Mouse (Mus musculus) gastrocnemius, adult 8-10 months (tissue): Measurements from ENCODE around the gene Col26a1. TPM values are rescaled to one million over a fixed set of nuclear protein-coding genes. Genes with fewer than 3 reads are reported as not detected.

Experiments used
- DNase-seq, 2 experiments: peaks; one replicate each; pipeline ENCODE4 v3.0.0; 2022; ENCODE audit warnings: low spot score in 2 of 2
- total RNA-seq, 4 experiments: library from RNA; stranded (reverse); gene quantifications; 2 replicates each; pipeline ENCODE4 v1.2.4; 2022

Gene Col26a1
- total RNA-seq, 4 experiments from 2014 or later, result 0.19 to 1.0 (median 0.28) TPM

DNA sequence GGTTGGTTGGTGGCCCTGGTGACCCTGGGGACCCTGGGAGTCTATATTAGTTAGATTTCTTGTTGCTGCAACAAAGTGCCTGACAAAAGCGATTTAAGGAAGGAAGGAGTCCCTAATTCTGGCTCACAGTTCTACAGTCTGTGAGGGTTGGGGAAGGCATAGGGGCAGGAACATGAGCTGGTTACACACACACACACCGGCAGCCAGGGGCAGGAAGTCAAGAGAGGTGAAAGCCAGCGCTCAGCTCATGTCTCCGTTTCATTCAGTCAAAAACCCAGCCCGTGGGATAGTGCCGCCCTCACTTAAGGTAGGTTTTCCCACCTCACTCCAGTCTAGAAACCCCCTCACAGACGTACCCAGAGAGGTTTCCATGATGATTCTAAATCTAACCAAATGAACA lies 189.6 kb downstream of the Col26a1 start:
- no peak for DNase-seq

DNA sequence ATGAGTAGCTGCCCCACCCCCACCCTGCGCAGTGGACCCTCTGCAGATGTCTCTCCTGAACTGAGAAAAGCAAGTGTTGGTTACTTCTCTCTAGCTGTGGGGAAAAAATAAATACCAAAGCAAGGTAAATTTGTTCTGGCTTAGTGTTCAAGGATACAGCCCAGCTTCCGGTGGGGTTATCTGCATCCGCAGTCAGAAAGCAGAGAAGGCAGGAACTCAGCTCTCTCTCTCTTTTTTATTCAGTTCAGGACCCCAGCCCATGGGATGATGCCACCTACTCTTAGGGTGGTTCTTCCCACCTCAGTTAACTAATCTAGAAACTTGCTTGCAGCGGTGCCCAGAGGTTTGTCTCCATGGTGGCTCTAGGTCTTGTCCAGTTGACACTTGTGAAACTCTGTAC lies 190.2 kb downstream of the Col26a1 start, which contains the start of gene Myl10:
Gene Myl10, plus strand, starts transcription at position 363 of the 400 bp plus-strand sequence.
- DNase-seq, result no peak

Other genes with a start within 250 kb of the Col26a1 start
- gene Myl10, start 190.1 kb downstream of the Col26a1 start, total RNA-seq, result 1 to 10 TPM in 3 of 4 experiments, under 1 TPM in 1; 0.90 to 2.0 (median 1.4) TPM
- gene Ift22, start 24.9 kb upstream of the Col26a1 start, total RNA-seq, result 1 to 10 TPM; 4.7 to 6.6 (median 5.5) TPM
- 100 to 1,000 TPM; 185 to 202 (median 194) TPM for gene Fis1, start 70.1 kb upstream of the Col26a1 start, total RNA-seq
- gene Cldn15, start 83.4 kb upstream of the Col26a1 start, total RNA-seq, result 1 to 10 TPM in 3 of 4 experiments, under 1 TPM in 1; 0.99 to 2.0 (median 1.2) TPM
- gene Plod3, start 103.8 kb upstream of the Col26a1 start, total RNA-seq, result 10 to 100 TPM; 15.9 to 18.1 (median 17.0) TPM
- gene Znhit1, start 104.8 kb upstream of the Col26a1 start, total RNA-seq, result 10 to 100 TPM; 62.4 to 85.5 (median 72.4) TPM
- gene Vgf, start 143.2 kb upstream of the Col26a1 start, total RNA-seq, result not detected
- gene Ap1s1, start 162.9 kb upstream of the Col26a1 start, total RNA-seq, result 10 to 100 TPM; 15.4 to 22.0 (median 17.8) TPM
- gene Serpine1, start 189.1 kb upstream of the Col26a1 start, total RNA-seq, result 1 to 10 TPM; 1.8 to 7.5 (median 6.2) TPM
- 1 to 10 TPM; 6.5 to 9.0 (median 7.8) TPM for gene Trim56, start 233.0 kb upstream of the Col26a1 start, total RNA-seq